Mouse (Mus musculus) heart, postnatal 0 days (tissue): ENCODE measurements around the gene Cdc20b. TPM values are rescaled to one million over a fixed set of nuclear protein-coding genes. Genes with fewer than 3 reads are reported as not detected.

ENCODE experiments used
- ATAC-seq: fragments of 200-750 bp; cut with Nextera tagmentation; 2 replicates; pipeline ENCODE4 v1.8.0; 2017; ENCODE audit warnings: low read depth, moderate number of reproducible peaks, moderate library complexity; ENCODE audit not compliant: insufficient read depth
- DNase-seq: peaks from one replicate; pipeline ENCODE4 v3.0.0-alpha.2; 2016; ENCODE audit warnings: low spot score
- H3K27ac ChIP-seq: fragments of 300-500 bp; sonication (generic); 2 replicates; pipeline ENCODE4 v1.5.1; 2014; ENCODE audit warnings: low read depth, mild to moderate bottlenecking
- H3K27me3 ChIP-seq: fragments of 300-500 bp; sonication (generic); 2 replicates; pipeline ENCODE4 v1.6.1; 2014; ENCODE audit warnings: low read length, mixed read lengths; ENCODE audit not compliant: control insufficient read depth, insufficient read depth
- H3K36me3 ChIP-seq: fragments of 300-500 bp; sonication (generic); replicated peaks from 2 replicates; pipeline ENCODE4 v1.6.1; 2014; ENCODE audit warnings: low read length, mixed read lengths; ENCODE audit not compliant: control insufficient read depth, insufficient read depth
- H3K4me1 ChIP-seq: fragments of 300-500 bp; sonication (generic); 2 replicates; pipeline ENCODE4 v1.6.1; 2014; ENCODE audit warnings: antibody characterized with exemption; ENCODE audit not compliant: control insufficient read depth, insufficient read depth
- H3K4me2 ChIP-seq: fragments of 300-500 bp; sonication (generic); 2 replicates; pipeline ENCODE4 v1.6.1; 2014; ENCODE audit warnings: low read depth, mild to moderate bottlenecking, low read length, moderate library complexity
- H3K4me3 ChIP-seq: fragments of 300-500 bp; sonication (generic); 2 replicates; pipeline ENCODE4 v1.5.1; 2014; ENCODE audit warnings: low read depth, low read length
- H3K9ac ChIP-seq: fragments of 300-500 bp; sonication (generic); replicated peaks from 2 replicates; pipeline ENCODE4 v1.6.1; 2014; ENCODE audit warnings: low read depth, low read length, mixed read lengths
- H3K9me3 ChIP-seq: fragments of 300-500 bp; sonication (generic); replicated peaks from 2 replicates; pipeline ENCODE4 v1.6.1; 2016; ENCODE audit warnings: low read length; ENCODE audit not compliant: control insufficient read depth
- CTCF ChIP-seq: IDR thresholded peaks from 2 replicates; pipeline ENCODE4 v1.5.1; 2016; ENCODE audit warnings: antibody characterized with exemption, control low read depth, low read depth
- EP300 ChIP-seq: IDR thresholded peaks from 2 replicates; pipeline ENCODE4 v1.6.1; 2016; ENCODE audit warnings: antibody characterized with exemption, low read depth
- WGBS: fragments of 180-500 bp; shearing (Covaris S2); extraction: QIAGEN DNeasy Blood & Tissue Kit; methylation state at CpG from one replicate; pipeline ENCODE4 v1.1.7; 2014; 5-methylcytosine and 5-hydroxymethylcytosine counted together
- polyA plus RNA-seq: library from polyadenylated mRNA; unstranded; fragments of >200 nt; fragmentation: Nextera tagmentation; extraction: Ambion mirVana; gene quantifications from 2 replicates; pipeline ENCODE4 v1.2.1, GENCODE M21; 2015
- total RNA-seq: library from RNA; depleted of rRNA; stranded (reverse); fragments of >200 nt; gene quantifications from 2 replicates; pipeline ENCODE4 v1.2.3, GENCODE M21; 2014; ENCODE audit warnings: low replicate concordance

The Cdc20b gene
- total and polyA plus RNA-seq, 2 experiments from 2014 or later: not detected

DNA sequence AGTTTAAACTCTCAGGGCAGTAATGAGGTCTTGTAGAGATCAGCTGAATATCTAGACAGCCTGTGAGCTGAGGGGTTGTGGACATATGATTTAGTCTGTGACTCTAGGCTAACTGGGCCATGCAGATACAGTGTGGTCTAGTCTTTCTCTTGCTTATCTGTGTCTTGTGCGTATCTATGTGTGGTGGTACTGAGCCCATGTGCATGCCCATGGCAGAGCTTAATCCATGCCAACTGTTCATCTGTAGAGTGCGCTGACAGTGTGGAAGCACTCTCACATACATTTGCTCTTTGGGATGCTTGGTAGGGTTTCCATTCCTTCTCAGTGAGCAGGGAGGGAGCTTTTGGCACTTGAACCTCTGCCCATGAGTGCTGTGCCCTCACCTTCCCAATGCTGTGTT is 13.4 kb upstream of the Cdc20b start:
- ATAC-seq: no peak
- Histone ChIP-seq H3K27ac (no peak overlapping the region), H3K36me3 (no peaks in the 10 kb centered on the region), H3K9me3 (no peaks in the 10 kb centered on the region), H3K4me3 (no peak overlapping the region), H3K4me1 (no peaks in the 10 kb centered on the region), H3K9ac (no peak overlapping the region), H3K4me2 (no peak overlapping the region), H3K27me3 (0 out of 2 replicates have a peak, but pooled peaks cover 4% of the 10 kb centered on the region)
- 74% methylated on average over 2 of the region's 2 CpGs for WGBS
- TF ChIP-seq EP300 (no peak), CTCF (no peak)
- DNase-seq: no peak

DNA sequence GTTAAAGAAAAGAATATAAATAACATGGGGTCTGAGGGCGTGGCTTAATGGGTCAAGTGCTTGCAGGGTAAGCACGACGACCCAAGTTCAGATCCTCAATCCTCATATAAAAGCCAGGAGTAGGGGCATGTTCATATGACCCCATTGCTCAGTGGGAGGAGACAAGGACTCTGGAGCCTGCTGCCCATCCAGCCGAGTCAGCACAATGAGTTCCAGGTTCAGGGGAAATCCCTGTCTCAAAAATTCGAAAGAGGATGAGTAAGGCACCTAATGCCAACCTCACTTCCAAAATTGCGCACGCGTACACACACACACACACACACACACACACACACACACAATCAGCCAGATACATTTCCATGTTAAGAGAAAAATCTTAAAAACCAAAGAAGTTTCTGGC is 12.4 kb upstream of the Cdc20b start:
- no peak for ATAC-seq
- no peaks in the 10 kb centered on the region for H3K4me1 ChIP-seq
- TF ChIP-seq EP300: no peak
- no peak for TF ChIP-seq CTCF
- H3K4me2 ChIP-seq: no peak overlapping the region
- no peak for DNase-seq
- no peaks in the 10 kb centered on the region for H3K9me3 ChIP-seq
- H3K27ac ChIP-seq: no peak overlapping the region
- no peak overlapping the region for H3K4me3 ChIP-seq
- 0 out of 2 replicates have a peak, but pooled peaks cover 4% of the 10 kb centered on the region for H3K27me3 ChIP-seq
- no peak overlapping the region for H3K9ac ChIP-seq
- no peaks in the 10 kb centered on the region for H3K36me3 ChIP-seq
- WGBS: 72% methylated on average over 8 of the region's 8 CpGs

DNA sequence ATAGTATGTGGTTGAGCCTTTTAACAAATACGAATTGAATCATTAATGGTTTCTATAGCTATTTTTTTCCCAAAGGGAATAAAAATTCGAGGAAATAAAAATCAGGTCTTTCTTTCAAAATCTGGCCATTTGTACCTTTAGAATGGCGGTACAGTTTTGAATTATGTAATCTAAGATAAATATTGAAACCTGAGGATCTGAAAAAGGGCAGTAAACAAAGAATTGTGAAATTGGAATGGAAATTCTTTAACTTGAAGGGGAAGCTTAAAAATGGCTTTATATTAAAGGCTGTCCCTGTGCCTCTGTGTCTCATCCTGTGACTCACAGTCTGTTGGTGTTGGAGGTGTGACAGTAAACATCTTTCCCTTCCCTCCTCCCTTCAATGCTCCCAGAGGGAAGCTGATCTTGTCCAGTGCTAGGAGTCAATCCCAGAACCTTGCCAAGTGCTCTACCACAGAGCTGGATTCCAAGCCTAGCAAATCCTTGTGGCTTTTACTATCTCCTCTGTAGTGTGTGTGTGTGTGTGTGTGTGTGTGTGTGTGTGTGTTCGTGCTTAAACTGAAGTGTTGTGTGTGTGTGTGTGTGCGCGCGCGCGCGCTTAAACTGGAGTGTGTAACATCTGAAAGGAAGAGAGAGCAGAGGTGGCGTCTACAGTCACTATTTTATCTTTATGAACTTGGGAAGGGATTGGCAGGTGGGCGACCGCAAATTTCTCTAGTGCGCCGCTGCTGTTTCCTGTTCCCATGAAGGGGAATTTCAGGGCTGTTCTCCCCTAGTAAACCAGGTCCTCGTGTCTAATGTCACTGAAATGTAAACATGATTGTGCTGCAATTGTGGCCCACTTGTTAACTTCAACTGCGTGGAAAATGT is 11.4 kb upstream of the Cdc20b start:
- DNase-seq: no peak
- H3K27me3 ChIP-seq: peaks cover 7% of the 10 kb centered on the region; the same call in 1 of the 2 replicates
- H3K9me3 ChIP-seq: no peaks in the 10 kb centered on the region
- TF ChIP-seq EP300: no peak
- no peak for TF ChIP-seq CTCF
- H3K36me3 ChIP-seq: no peaks in the 10 kb centered on the region
- no peak overlapping the region for H3K4me2 ChIP-seq
- no peak overlapping the region for H3K27ac ChIP-seq
- ATAC-seq: no peak
- H3K9ac ChIP-seq: no peak overlapping the region
- H3K4me3 ChIP-seq: no peak overlapping the region
- no peaks in the 10 kb centered on the region for H3K4me1 ChIP-seq
- 75% methylated on average over 17 of the region's 17 CpGs for WGBS

DNA sequence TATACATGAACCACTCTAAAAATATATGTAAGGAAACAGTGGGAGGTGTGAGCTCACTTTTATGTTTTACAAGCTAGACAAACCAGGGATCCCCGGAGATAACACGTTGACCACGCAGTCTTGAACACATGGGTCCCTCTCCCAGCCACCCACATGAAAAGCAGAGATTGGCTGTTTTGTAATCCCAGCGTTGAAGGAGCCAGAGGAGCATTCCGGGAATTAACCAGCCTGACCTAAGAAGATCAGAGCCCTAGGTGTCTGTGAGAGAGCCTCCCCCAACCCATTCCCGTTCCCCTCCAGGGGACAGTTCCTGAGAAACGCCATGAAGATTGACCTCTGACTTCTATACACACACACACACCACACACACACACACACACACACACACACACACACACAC is 3.6 kb upstream of the Cdc20b start:
- Histone ChIP-seq H3K4me2 (peak overlapping the region; percentile 90), H3K9me3 (no peaks in the 10 kb centered on the region), H3K27ac (no peak overlapping the region), H3K36me3 (no peaks in the 10 kb centered on the region), H3K4me1 (0 out of 2 replicates have a peak, but pooled peaks cover 4% of the 10 kb centered on the region), H3K9ac (no peak overlapping the region), H3K4me3 (peak overlapping the region; percentile 52; the same call in 1 of the 2 replicates), H3K27me3 (peaks cover 55% of the 10 kb centered on the region)
- no peak for TF ChIP-seq EP300
- TF ChIP-seq CTCF: no peak
- no peak for DNase-seq
- no peak for ATAC-seq
- WGBS: 5% methylated on average over 7 of the region's 7 CpGs

- Histone ChIP-seq H3K27me3 (peaks cover 55% of the 10 kb centered on the region), H3K9me3 (no peaks in the 10 kb centered on the region), H3K9ac (no peak overlapping the region), H3K4me3 (peak overlapping the region; percentile 52), H3K27ac (no peak overlapping the region), H3K4me2 (peak overlapping the region; percentile 90), H3K4me1 (0 out of 2 replicates have a peak, but pooled peaks cover 4% of the 10 kb centered on the region), H3K36me3 (no peaks in the 10 kb centered on the region)
- TF ChIP-seq EP300: no peak
- under 1% methylated on average over 40 of the region's 40 CpGs for WGBS
- DNase-seq (no peak), ATAC-seq (no peak)
Observed at GRCm38 (mm10) chr13:113031792-113032571, 2.9 kb upstream of the Cdc20b start.
